ENCODE assay signal across 12 mouse cellular contexts in genomic region chr19:53014910-53015710, GRCm38 (mm10). TPM values are rescaled to one million over a fixed set of nuclear protein-coding genes. Genes with fewer than 3 reads are reported as not detected.
DNase-seq lines count a peak whose midpoint lies in the region; ATAC-seq and TF ChIP-seq lines count a peak whose summit lies in the region.
"Had no signal": no experiment of that assay in that cellular context is flagged by ENCODE, and none has a peak within 500 bp of the region (broad histone marks: within the 10 kb centered on the region; RNA-seq: fewer than 3 reads in every experiment).

No protein-coding gene starts in this region.

- peak; percentile 34 for ATAC-seq in kidney, postnatal 0 days (replicated peaks; ENCODE audit: low FRiP score, low read depth)
- peak; percentile 40; the same call in 1 of the 2 replicates for ATAC-seq in forebrain, embryonic 12.5 days (ENCODE audit: low FRiP score)
- peak; percentile 55; the same call in 1 of the 2 replicates for ATAC-seq in midbrain, embryonic 13.5 days

- no peak for TF ChIP-seq CTCF in kidney, postnatal 0 days (IDR thresholded peaks at IDR 0.05; ENCODE audit: low read depth)
- no peak for TF ChIP-seq CTCF in cortical plate, adult 2 months (IDR thresholded peaks at IDR 0.05; ENCODE audit: extremely low read depth, insufficient read depth, low read length)

- H3K36me3 ChIP-seq in kidney, postnatal 0 days (ENCODE audit: insufficient read depth, low read length) = peaks cover 33% of the 10 kb centered on the region; the same call in 1 of the 2 replicates
- peaks cover 24% of the 10 kb centered on the region for H3K36me3 ChIP-seq in forebrain, embryonic 12.5 days (replicated peaks)
- peaks cover 24% of the 10 kb centered on the region for H3K36me3 ChIP-seq in midbrain, embryonic 13.5 days

- no peak overlapping the region for H3K4me2 ChIP-seq in kidney, postnatal 0 days (ENCODE audit: low read length)
- H3K4me2 ChIP-seq in forebrain, embryonic 12.5 days = peak overlapping the region; percentile 26
- peak overlapping the region; percentile 26 for H3K4me2 ChIP-seq in midbrain, embryonic 13.5 days (replicated peaks)
- H3K4me2 ChIP-seq: liver, embryonic 11.5 days had no signal

- no peak overlapping the region for H3K9ac ChIP-seq in kidney, postnatal 0 days (ENCODE audit: low read depth, low read length)
- H3K9ac ChIP-seq in forebrain, embryonic 12.5 days = no peak overlapping the region
- 0 out of 2 replicates have a peak overlapping the region, but pooled peaks have one; percentile 39 for H3K9ac ChIP-seq in midbrain, embryonic 13.5 days (replicated peaks)

- H3K4me1 ChIP-seq in kidney, postnatal 0 days (replicated peaks; ENCODE audit: insufficient read depth, low read length) = peaks cover 5% of the 10 kb centered on the region; the same call in 1 of the 2 replicates
- no peaks in the 10 kb centered on the region for H3K4me1 ChIP-seq in cortical plate, adult 2 months (ENCODE audit: control insufficient read depth, insufficient read depth, low read length)
- H3K4me1 ChIP-seq in forebrain, embryonic 12.5 days = peaks cover 12% of the 10 kb centered on the region
- peaks cover 8% of the 10 kb centered on the region; the same call in 1 of the 2 replicates for H3K4me1 ChIP-seq in midbrain, embryonic 13.5 days (replicated peaks)

- TF ChIP-seq POLR2A in cortical plate, adult 2 months (IDR thresholded peaks at IDR 0.05; ENCODE audit: extremely low read depth, insufficient read depth, low read length) = no peak

- WGBS in kidney, postnatal 0 days = 55% methylated on average over 21 of the region's 21 CpGs
- WGBS in forebrain, embryonic 12.5 days = 54% methylated on average over 21 of the region's 21 CpGs
- 59% methylated on average over 21 of the region's 21 CpGs for WGBS in midbrain, embryonic 13.5 days

- H3K4me3 ChIP-seq in kidney, postnatal 0 days (replicated peaks; ENCODE audit: low read depth, low read length) = no peak overlapping the region
- H3K4me3 ChIP-seq in cortical plate, adult 2 months (ENCODE audit: insufficient read depth, low read length) = no peak overlapping the region
- H3K4me3 ChIP-seq in forebrain, embryonic 12.5 days (replicated peaks) = no peak overlapping the region
- H3K4me3 ChIP-seq in midbrain, embryonic 13.5 days (replicated peaks) = 0 out of 2 replicates have a peak overlapping the region, but pooled peaks have one; percentile 4

- peak; percentile 40 for DNase-seq in kidney, postnatal 0 days (ENCODE audit: low spot score)
- no peak for DNase-seq in kidney, postnatal 14 days
- DNase-seq in cerebellum, adult 11-12 months = no peak
- DNase-seq in spleen, postnatal 36 days (ENCODE audit: low spot score in 2 of 2) = no peak
- DNase-seq: adrenal gland, postnatal 10 days; cerebellum, adult 9-11 months; kidney, postnatal 10 days; right cerebral cortex, postnatal 4 days had no signal

- no peaks in the 10 kb centered on the region for H3K27me3 ChIP-seq in kidney, postnatal 0 days (ENCODE audit: insufficient read depth, low read length)
- H3K27me3 ChIP-seq in forebrain, embryonic 12.5 days = no peaks in the 10 kb centered on the region
- H3K27me3 ChIP-seq in midbrain, embryonic 13.5 days = no peaks in the 10 kb centered on the region

- no peaks in the 10 kb centered on the region for H3K9me3 ChIP-seq in kidney, postnatal 0 days (replicated peaks; ENCODE audit: low read length)
- no peaks in the 10 kb centered on the region for H3K9me3 ChIP-seq in forebrain, embryonic 12.5 days
- H3K9me3 ChIP-seq in midbrain, embryonic 13.5 days = no peaks in the 10 kb centered on the region

- no peak overlapping the region for H3K27ac ChIP-seq in kidney, postnatal 0 days
- peak overlapping the region; percentile 46; the same call in 1 of the 2 replicates for H3K27ac ChIP-seq in cortical plate, adult 2 months (ENCODE audit: insufficient read depth, low read length)
- no peak overlapping the region for H3K27ac ChIP-seq in forebrain, embryonic 12.5 days
- no peak overlapping the region for H3K27ac ChIP-seq in midbrain, embryonic 13.5 days

RNA-seq across cellular contexts. Expression of gene Xpnpep1, which starts 24.9 kb away (rescaled TPM):
- polyA plus RNA-seq in kidney, postnatal 0 days (2015; fragmentation: Nextera tagmentation; extraction: Ambion mirVana) = 147 and 164 TPM in 2 replicates
- polyA plus RNA-seq in cortical plate, adult 2 months (2012; rRNA removed) = 51.4 and 52.9 TPM in 2 replicates
- polyA plus RNA-seq in forebrain, embryonic 12.5 days (2016; fragmentation: Nextera tagmentation; extraction: Ambion mirVana) = 140 and 147 TPM in 2 replicates
- polyA plus RNA-seq in midbrain, embryonic 13.5 days (2015; fragmentation: Nextera tagmentation; extraction: Ambion mirVana) = 121 and 129 TPM in 2 replicates
